8 mouse cellular contexts compared by ENCODE assay signal in genomic region chr2:117250001-117250510, GRCm38 (mm10). TPM values are rescaled to one million over a fixed set of nuclear protein-coding genes. Genes with fewer than 3 reads are reported as not detected.
DNase-seq lines count a peak whose midpoint lies in the region; ATAC-seq and TF ChIP-seq lines count a peak whose summit lies in the region.

No protein-coding gene starts in this region.

- no peaks in the 10 kb centered on the region for H3K4me1 ChIP-seq in cerebellum, adult 2 months (ENCODE audit: control insufficient read depth, insufficient read depth, low read length)
- peaks cover 2 to 7% of the 10 kb centered on the region in 2 experiments; a peak in 3 of 4 replicates for H3K4me1 ChIP-seq in heart, embryonic 14.5 days (ENCODE audit: control insufficient read depth in 2 of 2, insufficient read depth in 2 of 2, low read length in 2 of 2)
- peaks cover 13% of the 10 kb centered on the region for H3K4me1 ChIP-seq in liver, embryonic 13.5 days (replicated peaks)
- H3K4me1 ChIP-seq in stomach, embryonic 16.5 days (ENCODE audit: control insufficient read depth, insufficient read depth, low read length) = peaks cover 7% of the 10 kb centered on the region

- H3K4me3 ChIP-seq in cerebellum, adult 2 months (replicated peaks; ENCODE audit: insufficient read depth, low read depth, low read length) = peak overlapping the region; percentile 91
- peak overlapping the region; percentile 88 to 95 for H3K4me3 ChIP-seq in heart, embryonic 14.5 days (ENCODE audit: control insufficient read depth in 1 of 2, insufficient read depth in 1 of 2, low read depth in 1 of 2, low read length in 2 of 2)
- H3K4me3 ChIP-seq in liver, embryonic 13.5 days (replicated peaks) = peak overlapping the region; percentile 75
- H3K4me3 ChIP-seq in stomach, embryonic 16.5 days (replicated peaks; ENCODE audit: low read length) = peak overlapping the region; percentile 95

- peak overlapping the region; percentile 88 for H3K4me2 ChIP-seq in heart, embryonic 14.5 days (ENCODE audit: low read length)
- peak overlapping the region; percentile 75 for H3K4me2 ChIP-seq in liver, embryonic 13.5 days
- peak overlapping the region; percentile 90 for H3K4me2 ChIP-seq in stomach, embryonic 16.5 days (ENCODE audit: low read depth, low read length)

- no peak for DNase-seq in cerebellum, adult 2 months
- no peak for DNase-seq in cerebellum, adult 18-20 months
- peak; percentile 20 for DNase-seq in right cerebral cortex, adult 18-20 months
- no peak for DNase-seq in right cerebral cortex, postnatal 4 days
- peak; percentile 24 for DNase-seq in liver, embryonic 13.5 days
- DNase-seq in adrenal gland, adult 18-20 months (ENCODE audit: low spot score in 2 of 2) = no peak

- TF ChIP-seq CTCF in cerebellum, adult 2 months (IDR thresholded peaks at IDR 0.05; ENCODE audit: borderline replicate concordance, insufficient read depth, low read depth, low read length) = no peak

- TF ChIP-seq POLR2A in cerebellum, adult 2 months (IDR thresholded peaks at IDR 0.05; ENCODE audit: borderline replicate concordance, insufficient read depth, low read length) = no peak

- WGBS in cerebellum, adult 2 months = under 1% methylated on average over 24 of the region's 24 CpGs
- 0% methylated on average over 22 of the region's 24 CpGs for WGBS in heart, embryonic 14.5 days
- WGBS in liver, embryonic 13.5 days (ENCODE audit: insufficient replicate concordance) = under 1% methylated on average over 24 of the region's 24 CpGs
- under 1% methylated on average over 24 of the region's 24 CpGs for WGBS in stomach, embryonic 16.5 days

- H3K27ac ChIP-seq in cerebellum, adult 2 months (ENCODE audit: insufficient read depth, low read length) = no peak overlapping the region; the same call in 1 of the 2 replicates
- peak overlapping the region; percentile 33 to 78; a peak in 2 of 4 replicates for H3K27ac ChIP-seq in heart, embryonic 14.5 days (replicated peaks in 1 of 2; ENCODE audit: control insufficient read depth in 1 of 2, insufficient read depth in 1 of 2, low read depth in 2 of 2, low read length in 2 of 2)
- no peak overlapping the region for H3K27ac ChIP-seq in liver, embryonic 13.5 days
- H3K27ac ChIP-seq in stomach, embryonic 16.5 days (ENCODE audit: low read length) = peak overlapping the region; percentile 84

- H3K9me3 ChIP-seq in heart, embryonic 14.5 days (ENCODE audit: control insufficient read depth, low read length) = no peaks in the 10 kb centered on the region
- H3K9me3 ChIP-seq in liver, embryonic 13.5 days (replicated peaks) = no peaks in the 10 kb centered on the region
- H3K9me3 ChIP-seq in stomach, embryonic 16.5 days (replicated peaks; ENCODE audit: control insufficient read depth, low read length) = no peaks in the 10 kb centered on the region

- H3K36me3 ChIP-seq in heart, embryonic 14.5 days (ENCODE audit: control insufficient read depth, insufficient read depth, low read length) = no peaks in the 10 kb centered on the region
- 0 out of 2 replicates have a peak, but pooled peaks cover 5% of the 10 kb centered on the region for H3K36me3 ChIP-seq in liver, embryonic 13.5 days
- no peaks in the 10 kb centered on the region for H3K36me3 ChIP-seq in stomach, embryonic 16.5 days (ENCODE audit: control insufficient read depth, insufficient read depth, low read length)

- ATAC-seq in heart, embryonic 14.5 days (ENCODE audit: insufficient number of reproducible peaks, insufficient read depth, low FRiP score, low read depth) = no peak
- ATAC-seq in liver, embryonic 13.5 days (ENCODE audit: low read depth) = peak; percentile 68
- ATAC-seq in stomach, embryonic 16.5 days (ENCODE audit: insufficient read depth, low FRiP score) = peak; percentile 63

- peak overlapping the region; percentile 95 for H3K9ac ChIP-seq in heart, embryonic 14.5 days (ENCODE audit: low read length)
- peak overlapping the region; percentile 84 for H3K9ac ChIP-seq in liver, embryonic 13.5 days
- H3K9ac ChIP-seq in stomach, embryonic 16.5 days (ENCODE audit: low read length) = peak overlapping the region; percentile 98

- no peaks in the 10 kb centered on the region for H3K27me3 ChIP-seq in cerebellum, adult 2 months (ENCODE audit: control insufficient read depth, insufficient read depth, low read length)
- H3K27me3 ChIP-seq in heart, embryonic 14.5 days (ENCODE audit: control insufficient read depth, insufficient read depth, low read length) = no peaks in the 10 kb centered on the region
- H3K27me3 ChIP-seq in liver, embryonic 13.5 days = no peaks in the 10 kb centered on the region
- H3K27me3 ChIP-seq in stomach, embryonic 16.5 days (ENCODE audit: control insufficient read depth, insufficient read depth, low read length) = no peaks in the 10 kb centered on the region

RNA-seq across cellular contexts. Expression of gene Fam98b, which starts 0.5 kb away (rescaled TPM):
- 33.0 and 35.0 TPM in 2 replicates for polyA plus RNA-seq in cerebellum, adult 2 months (2012; rRNA removed)
- polyA plus RNA-seq in heart, embryonic 14.5 days (2014; fragmentation: Nextera tagmentation; extraction: Ambion mirVana) = 6.0 and 6.7 TPM in 2 replicates
- polyA plus RNA-seq in liver, embryonic 13.5 days (2015; fragmentation: Nextera tagmentation; extraction: Ambion mirVana) = 5.4 and 5.6 TPM in 2 replicates
- polyA plus RNA-seq in stomach, embryonic 16.5 days (2015; fragmentation: Nextera tagmentation; extraction: Ambion mirVana) = 5.3 and 7.4 TPM in 2 replicates
- total RNA-seq in adrenal gland, adult 18-20 months (2021) = 10 to 100 TPM; 31.7 to 36.4 TPM

Comparison
In these comparisons a context has a peak if more than half of its experiments do, and no peak if none do; other contexts are left out.
1. DNase-seq: peak in right cerebral cortex, adult 18-20 months (single experiment) and liver, embryonic 13.5 days (single experiment); none in cerebellum, adult 2 months (0 of 2), cerebellum, adult 18-20 months (0 of 2), right cerebral cortex, postnatal 4 days (single experiment) and adrenal gland, adult 18-20 months (0 of 2).
2. H3K27ac ChIP-seq: peak in heart, embryonic 14.5 days (2 of 2) and stomach, embryonic 16.5 days (single experiment); none in cerebellum, adult 2 months (single experiment) and liver, embryonic 13.5 days (single experiment).
3. Peak in every context shown above with its lines, with median percentiles within 50 percentile points of each other: H3K4me3 ChIP-seq, H3K4me2 ChIP-seq and H3K9ac ChIP-seq.